Mouse (Mus musculus) erythroid progenitor cell, adult 5-6 weeks (primary cell): ENCODE results near the gene Prss40. TPM values are rescaled to one million over a fixed set of nuclear protein-coding genes. Genes with fewer than 3 reads are reported as not detected.

ENCODE experiments used
- ATAC-seq: replicated peaks from 2 replicates; pipeline ENCODE4 v1.8.0; 2016; ENCODE audit warnings: moderate number of reproducible peaks, mild to moderate bottlenecking, moderate TSS enrichment, inconsistent platforms; ENCODE audit not compliant: poor library complexity, low FRiP score, severe bottlenecking
- total RNA-seq, 2 experiments: library from RNA; stranded (forward) in 1 of 2; stranded (reverse) in 1 of 2; fragments of 150-400 nt in 1 of 2; fragments of 186-747, 209-891 nt in 1 of 2; gene quantifications; 2 replicates each; pipeline versions ENCODE4 v1.2.3 to v1.2.4; 2015 to 2017; ENCODE audit warnings: low replicate concordance in 2 of 2

Gene Prss40
- total RNA-seq (2015; ENCODE audit: low replicate concordance) (not detected in 2 replicates), total RNA-seq (2017; ENCODE audit: low replicate concordance) (not detected in 2 replicates)

GRCm38 (mm10) chr1:34560843-34561242 lies at the start of gene Prss40:
Gene Prss40 (minus strand): TSS chr1:34560943.
- no peak for ATAC-seq

DNA sequence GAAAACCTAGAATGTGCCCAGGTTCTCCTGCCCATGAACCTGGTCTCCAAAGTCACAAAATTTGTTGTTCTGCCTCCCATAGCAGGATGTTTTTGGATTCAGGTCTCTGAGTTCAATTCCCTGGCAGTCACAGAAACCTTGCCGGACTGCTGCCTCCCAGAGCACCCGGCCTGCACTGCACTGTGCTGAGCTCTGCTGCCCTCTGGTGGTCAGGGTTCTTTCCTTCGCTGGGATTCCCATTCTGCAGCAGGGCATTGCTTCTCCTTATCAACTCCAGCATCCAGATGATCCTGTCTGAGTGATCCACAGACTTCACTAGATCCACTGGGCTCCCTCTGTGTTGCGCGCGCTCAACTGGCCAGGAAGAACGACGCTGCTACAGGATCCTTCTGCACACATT lies 41.6 kb upstream of the Prss40 start:
- ATAC-seq = 0 out of 2 replicates have a peak, but pooled peaks have one; percentile 57

DNA sequence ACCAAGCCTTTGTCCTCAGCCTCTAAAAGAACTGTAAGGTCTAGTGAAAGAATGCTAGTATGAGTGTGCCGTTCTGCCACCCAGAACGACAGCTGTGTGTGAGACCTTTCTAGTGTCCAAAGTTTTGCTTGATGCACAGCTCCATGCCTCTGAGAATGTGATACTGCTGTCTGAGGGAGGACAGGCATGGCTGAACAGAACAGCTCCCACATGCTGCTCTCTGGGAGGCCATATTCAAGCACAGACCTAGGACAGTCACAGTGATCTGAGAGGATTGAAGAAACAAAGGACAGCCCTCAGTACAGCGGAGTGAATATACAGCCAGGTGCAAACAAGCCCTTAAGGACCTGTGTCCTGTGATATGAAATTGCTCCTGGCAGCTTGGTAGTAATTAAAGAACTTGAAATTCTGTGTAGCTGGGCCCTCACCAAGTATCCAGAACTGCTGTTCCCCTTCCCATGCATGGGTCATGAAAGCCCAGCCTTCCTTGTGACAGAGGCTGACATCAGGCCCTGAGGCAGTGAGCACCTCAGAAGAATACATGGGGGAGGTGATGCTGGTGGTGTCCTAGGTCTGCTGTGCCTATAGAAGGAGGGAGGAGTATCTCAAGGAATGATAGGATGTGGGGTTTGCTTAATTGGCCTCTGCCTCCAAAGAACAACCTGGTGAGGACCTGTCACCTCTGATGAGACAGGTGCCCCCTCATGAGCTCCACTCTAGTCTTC lies 40.7 kb upstream of the Prss40 start:
- no peak for ATAC-seq

DNA sequence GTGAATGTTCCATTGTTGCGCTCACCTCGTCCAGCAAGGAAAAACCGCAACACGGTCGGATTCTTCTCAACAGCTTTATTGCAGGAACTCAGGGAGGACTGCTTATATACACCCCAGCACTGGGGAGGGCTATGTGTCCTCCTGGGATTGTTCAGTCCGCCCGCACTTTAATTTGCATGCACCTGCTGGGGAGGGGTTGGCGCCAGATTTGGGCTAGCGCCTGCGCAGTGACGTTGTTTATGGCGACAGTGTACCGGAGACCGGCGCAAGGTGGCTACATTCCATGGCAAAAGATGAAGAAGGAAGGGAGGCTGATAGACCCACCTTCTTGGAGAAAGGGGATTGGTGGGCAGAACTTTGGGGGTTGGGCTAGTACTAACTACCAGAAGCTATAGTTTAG lies 39.3 kb upstream of the Prss40 start:
- no peak for ATAC-seq

DNA sequence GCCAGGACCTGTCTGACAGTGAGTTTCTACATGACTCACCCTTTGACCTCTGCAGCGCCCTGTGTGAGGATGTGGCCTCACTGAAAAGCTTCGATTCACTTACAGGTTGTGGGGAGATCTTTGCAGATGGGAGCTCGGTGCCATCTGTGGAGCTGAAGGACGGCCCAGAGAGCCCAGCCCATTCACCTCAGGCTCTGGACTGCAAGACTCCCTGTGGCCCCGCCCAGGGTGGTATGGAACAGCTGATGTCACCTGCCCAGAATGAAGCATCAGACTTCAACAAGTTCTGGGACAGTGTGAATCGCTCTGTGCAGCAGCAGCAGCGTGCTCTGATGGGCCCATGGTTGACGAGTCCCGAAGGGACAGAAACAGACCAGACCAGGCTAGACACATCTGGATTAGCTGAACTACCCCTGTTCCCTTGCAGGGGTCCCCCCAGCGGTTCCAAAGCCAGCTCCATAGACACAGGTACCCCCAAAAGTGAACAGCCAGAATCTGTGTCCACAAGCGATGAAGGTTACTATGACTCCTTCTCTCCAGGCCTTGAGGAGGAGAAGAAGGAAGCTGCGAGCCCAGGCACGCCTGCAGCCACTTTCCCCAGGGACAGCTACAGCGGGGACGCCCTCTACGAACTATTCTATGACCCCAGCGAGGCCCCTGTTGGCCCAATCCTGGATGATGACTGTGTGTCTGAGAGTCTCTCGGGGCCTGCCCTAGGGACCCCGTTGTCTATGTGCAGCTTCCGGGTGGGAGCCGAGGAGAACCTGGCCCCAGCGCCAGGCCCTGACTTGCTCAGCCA lies 26.8 kb upstream of the Prss40 start:
- no peak for ATAC-seq

GRCm38 (mm10) chr1:34584736-34585135 lies 24.0 kb upstream of the Prss40 start:
- no peak for ATAC-seq

- no peak for ATAC-seq
Observed at GRCm38 (mm10) chr1:34583821-34584263, 23.1 kb upstream of the Prss40 start.

GRCm38 (mm10) chr1:34582218-34582617 lies 21.5 kb upstream of the Prss40 start:
- ATAC-seq = no peak

GRCm38 (mm10) chr1:34579782-34580356 lies 19.1 kb upstream of the Prss40 start:
- no peak for ATAC-seq

DNA sequence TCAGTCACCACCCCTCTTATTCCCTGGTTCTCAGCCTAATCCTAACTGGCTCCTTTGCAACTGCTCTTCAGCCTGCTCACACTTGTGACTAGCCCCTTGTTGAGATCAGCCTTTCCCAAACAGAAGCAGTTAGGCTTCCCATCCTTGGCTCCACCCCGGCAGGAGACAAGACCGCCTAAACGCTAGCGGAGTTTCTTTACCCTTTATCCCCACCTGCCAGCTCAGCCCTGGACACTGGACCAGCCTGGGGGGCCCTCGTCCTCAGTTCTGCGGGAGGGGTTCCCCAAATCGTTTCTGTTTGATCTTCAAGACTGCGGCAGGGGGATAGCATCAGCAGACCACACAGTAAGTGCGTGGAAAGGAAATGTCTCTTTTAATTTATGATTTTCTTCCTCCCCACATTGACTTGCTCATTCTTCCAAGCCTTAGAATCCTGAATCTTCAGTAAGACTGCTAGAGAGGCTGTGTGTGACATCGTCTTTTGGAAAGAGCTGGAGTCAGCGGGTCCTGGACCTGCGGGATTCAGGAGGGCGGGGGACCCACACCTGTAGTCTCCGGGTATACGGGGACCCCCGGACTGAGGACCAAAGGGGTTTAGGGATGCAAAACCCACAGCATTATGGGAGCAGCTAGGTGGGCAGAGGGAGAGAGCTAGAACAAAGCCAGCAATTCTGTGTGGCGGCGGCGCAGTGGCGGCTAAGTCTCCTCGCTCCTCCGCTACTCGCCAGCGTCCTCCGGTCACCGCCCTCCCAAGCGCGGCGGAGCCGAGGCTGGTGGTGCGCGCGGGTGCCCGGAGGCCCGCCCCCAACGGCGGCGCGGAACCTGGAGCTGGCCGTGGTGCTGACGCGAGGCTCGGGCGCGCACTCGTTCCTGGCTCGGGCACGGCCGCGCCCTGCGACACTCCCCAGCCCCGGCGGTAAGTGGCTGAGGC lies 18.4 kb upstream of the Prss40 start, which contains the start of gene Amer3:
Gene Amer3 (plus strand): TSS at position 807 of the 931 bp plus-strand sequence.
- no peak for ATAC-seq

DNA sequence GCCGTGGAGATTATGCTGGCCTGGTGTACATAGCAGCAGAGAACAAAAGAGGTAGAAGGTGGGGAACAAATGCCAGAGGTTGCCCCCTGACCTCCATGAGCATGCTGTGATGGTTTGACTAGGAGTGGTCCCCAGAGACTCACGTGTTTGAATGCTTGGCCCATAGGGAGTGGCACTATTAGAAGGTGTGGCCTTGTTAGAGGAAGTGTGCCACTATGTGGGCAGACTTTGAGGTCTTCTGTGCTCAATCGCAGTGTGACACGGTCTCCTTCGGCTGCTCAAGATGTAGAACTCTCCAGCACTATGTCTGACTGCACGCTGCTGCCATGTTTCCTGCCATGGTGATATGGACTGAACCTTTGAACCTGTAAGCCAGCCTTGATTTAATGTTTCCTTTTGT lies 12.5 kb upstream of the Prss40 start:
- ATAC-seq = no peak

DNA sequence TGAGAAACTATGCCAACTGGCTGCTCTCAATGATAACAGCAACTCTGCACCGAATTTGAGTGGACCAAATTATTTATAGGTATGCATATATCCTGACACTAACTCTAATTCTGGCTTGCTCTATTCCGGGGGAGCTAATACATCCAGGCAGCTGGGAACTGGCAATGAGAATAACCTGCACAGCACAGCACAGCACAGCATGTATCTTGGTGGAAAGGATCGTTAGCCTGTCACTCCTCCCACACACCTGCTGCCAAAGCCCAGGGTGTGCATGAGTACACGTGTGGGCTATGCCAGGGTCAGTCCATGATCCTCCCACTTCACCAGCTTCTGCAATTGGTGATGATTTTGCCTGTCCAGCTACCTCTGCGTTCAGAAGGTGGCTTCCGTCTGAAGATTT lies 10.7 kb upstream of the Prss40 start:
- no peak for ATAC-seq

- no peak for ATAC-seq
Observed at GRCm38 (mm10) chr1:34569876-34570275, 9.1 kb upstream of the Prss40 start.

DNA sequence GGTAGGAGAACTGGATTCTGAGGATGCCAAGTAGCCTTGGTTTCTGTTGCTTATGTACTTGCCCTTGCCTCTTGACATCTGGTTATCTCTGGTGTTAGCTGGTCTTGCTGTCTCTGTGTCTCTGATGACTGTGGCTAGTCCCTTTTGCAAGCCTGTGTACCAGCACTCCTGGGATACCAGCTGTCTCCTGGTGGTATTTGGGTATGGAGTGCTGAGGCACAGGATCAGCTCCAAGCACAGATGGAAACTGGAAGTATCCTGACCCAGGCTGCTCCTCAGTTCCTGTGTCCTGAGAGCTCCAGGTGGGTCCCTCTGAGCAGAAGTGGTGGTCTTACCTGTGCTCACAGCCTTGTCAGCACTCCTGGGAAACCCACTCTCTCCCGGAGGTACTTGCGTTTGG lies 7.4 kb upstream of the Prss40 start:
- ATAC-seq = no peak

DNA sequence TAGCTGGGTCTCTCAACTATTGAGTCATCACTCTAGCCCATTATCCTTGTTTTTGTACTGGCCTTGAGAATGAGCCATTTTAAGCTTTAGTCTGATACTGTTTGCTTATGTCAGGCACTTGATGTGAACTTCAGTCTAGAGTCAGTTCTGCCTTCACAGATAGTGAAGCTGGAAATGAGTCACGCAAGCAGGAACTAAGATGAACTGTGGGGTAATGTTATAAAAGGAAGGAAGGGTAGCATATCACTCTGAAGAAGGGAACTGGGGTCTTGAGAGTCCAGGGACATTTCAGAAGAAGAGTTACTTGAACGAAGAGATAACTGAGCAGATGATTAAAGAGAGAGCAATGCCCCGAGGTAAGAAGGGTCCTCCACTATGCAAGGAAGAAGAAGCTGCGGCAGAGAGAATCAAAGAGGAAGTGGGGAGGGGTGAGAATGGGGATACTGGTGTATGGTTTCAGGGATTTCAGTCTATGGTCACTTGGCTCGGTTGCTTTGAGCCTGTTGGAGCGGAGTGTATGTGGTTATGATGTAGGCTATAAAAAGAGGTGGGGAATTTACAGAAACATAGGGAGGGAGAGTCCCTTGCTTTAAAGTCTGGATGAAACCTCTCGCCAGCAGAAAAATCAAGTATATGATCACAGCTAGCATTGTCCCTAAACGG lies 3.8 kb upstream of the Prss40 start:
- no peak for ATAC-seq

DNA sequence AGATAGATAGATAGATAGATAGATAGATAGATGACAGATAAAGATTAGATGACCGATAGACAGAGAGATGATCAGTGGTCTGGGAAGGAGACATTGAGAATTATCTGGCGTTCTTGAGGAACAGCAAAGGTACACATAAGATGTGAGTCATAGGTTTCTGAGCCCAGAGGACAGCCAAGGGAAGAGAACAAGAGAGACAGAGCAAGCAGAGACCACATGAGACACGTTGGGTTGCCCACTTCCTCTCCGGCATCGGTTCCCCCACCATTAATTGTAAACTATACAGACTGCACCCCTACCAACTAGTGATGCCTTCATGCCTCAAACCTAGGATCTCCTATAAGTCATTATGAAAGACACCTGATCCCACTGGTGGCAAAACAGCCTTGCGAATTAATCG lies 6.5 kb downstream of the Prss40 start:
- ATAC-seq = no peak

DNA sequence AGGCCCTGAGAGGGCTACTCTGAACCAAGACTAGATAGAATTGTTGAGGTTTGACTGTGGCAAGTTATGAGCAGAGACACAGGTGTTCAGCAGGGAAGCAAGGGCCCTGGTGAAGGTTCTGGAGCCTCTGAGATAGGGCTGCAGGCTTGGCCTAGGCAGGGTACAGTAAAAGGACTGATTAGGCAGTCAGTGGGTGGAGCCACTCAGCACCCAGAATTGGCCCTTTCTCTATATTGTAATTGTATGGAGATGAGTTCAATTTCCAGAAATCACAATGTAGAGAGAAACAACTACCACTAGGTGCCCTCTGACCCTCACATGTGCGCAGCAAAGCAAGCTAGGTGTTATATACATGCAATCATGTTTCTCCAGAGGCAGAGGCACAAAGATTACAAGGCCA lies 7.1 kb downstream of the Prss40 start:
- no peak for ATAC-seq

DNA sequence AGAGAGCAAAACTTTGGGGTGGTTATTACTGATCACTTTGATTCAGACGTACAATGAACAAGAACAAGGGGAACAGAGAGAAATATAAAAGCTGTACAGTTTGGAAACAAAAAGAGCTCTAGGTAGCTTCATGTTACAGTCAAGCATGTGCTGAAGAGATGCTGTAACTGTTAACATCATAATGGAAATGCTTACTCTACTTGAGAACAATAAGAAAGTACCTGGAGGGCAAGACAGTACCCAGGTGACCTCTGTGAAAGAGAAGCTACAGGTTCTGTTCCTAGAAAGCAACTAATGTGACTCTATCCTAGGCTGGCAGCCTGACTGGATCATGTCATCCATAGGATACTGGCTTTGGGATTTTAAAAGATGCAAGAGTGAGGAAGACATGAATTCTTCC lies 13.7 kb downstream of the Prss40 start:
- no peak for ATAC-seq
